Mouse (Mus musculus) liver, postnatal 0 days (tissue): ENCODE results near the gene Slc26a6. TPM values are rescaled to one million over a fixed set of nuclear protein-coding genes. Genes with fewer than 3 reads are reported as not detected.

Experiments used
- ATAC-seq: fragments of 200-750 bp; cut with Nextera tagmentation; 2 replicates; pipeline ENCODE4 v1.8.0; 2017; ENCODE audit warnings: mild to moderate bottlenecking, moderate library complexity
- DNase-seq: peaks from one replicate; pipeline ENCODE4 v3.0.0-alpha.2; 2016
- H3K27ac ChIP-seq: fragments of 300-500 bp; sonication (generic); 2 replicates; pipeline ENCODE4 v1.5.1; 2014; ENCODE audit warnings: antibody characterized with exemption, moderate library complexity, mild to moderate bottlenecking, low read depth
- H3K27me3 ChIP-seq: fragments of 300-500 bp; sonication (generic); 2 replicates; pipeline ENCODE4 v1.6.1; 2014; ENCODE audit warnings: low read length, control low read depth, mixed read lengths; ENCODE audit not compliant: insufficient read depth
- H3K36me3 ChIP-seq: fragments of 300-500 bp; sonication (generic); replicated peaks from 2 replicates; pipeline ENCODE4 v1.6.1; 2014; ENCODE audit warnings: mild to moderate bottlenecking, control low read depth, low read length, moderate library complexity, mixed read lengths; ENCODE audit not compliant: insufficient read depth
- H3K4me1 ChIP-seq: fragments of 300-500 bp; sonication (generic); 2 replicates; pipeline ENCODE4 v1.6.1; 2014; ENCODE audit warnings: antibody characterized with exemption, mild to moderate bottlenecking, control low read depth; ENCODE audit not compliant: insufficient read depth
- H3K4me2 ChIP-seq: fragments of 300-500 bp; sonication (generic); 2 replicates; pipeline ENCODE4 v1.6.1; 2014; ENCODE audit warnings: low read depth, mild to moderate bottlenecking, low read length, moderate library complexity, mixed read lengths
- H3K4me3 ChIP-seq: fragments of 300-500 bp; sonication (generic); 2 replicates; pipeline ENCODE4 v1.5.1; 2014; ENCODE audit warnings: low read depth, low read length
- H3K9ac ChIP-seq: fragments of 300-500 bp; sonication (generic); replicated peaks from 2 replicates; pipeline ENCODE4 v1.6.1; 2014; ENCODE audit warnings: mild to moderate bottlenecking, moderate library complexity
- H3K9me3 ChIP-seq: fragments of 300-500 bp; sonication (generic); 2 replicates; pipeline ENCODE4 v1.6.1; 2016; ENCODE audit warnings: mild to moderate bottlenecking, control low read depth, low read length, mixed read lengths
- CTCF ChIP-seq: sonication (generic); IDR thresholded peaks from 2 replicates; pipeline ENCODE4 v1.5.1; 2016; ENCODE audit warnings: antibody characterized with exemption, low read depth
- EP300 ChIP-seq: IDR thresholded peaks from 2 replicates; pipeline ENCODE4 v1.6.1; 2016; ENCODE audit warnings: antibody characterized with exemption, low read depth, mild to moderate bottlenecking
- WGBS: fragments of 180-500 bp; shearing (Covaris S2); extraction: QIAGEN DNeasy Blood & Tissue Kit; methylation state at CpG from one replicate; pipeline ENCODE4 v1.1.7; 2014; ENCODE audit not compliant: insufficient replicate concordance; 5-methylcytosine and 5-hydroxymethylcytosine counted together
- polyA plus RNA-seq: library from polyadenylated mRNA; unstranded; fragments of >200 nt; fragmentation: Nextera tagmentation; extraction: Ambion mirVana; gene quantifications from 2 replicates; pipeline ENCODE4 v1.2.1, GENCODE M21; 2015

Slc26a6 gene
- polyA plus RNA-seq, 1 experiment from 2014 or later, result 2.4 TPM

DNA sequence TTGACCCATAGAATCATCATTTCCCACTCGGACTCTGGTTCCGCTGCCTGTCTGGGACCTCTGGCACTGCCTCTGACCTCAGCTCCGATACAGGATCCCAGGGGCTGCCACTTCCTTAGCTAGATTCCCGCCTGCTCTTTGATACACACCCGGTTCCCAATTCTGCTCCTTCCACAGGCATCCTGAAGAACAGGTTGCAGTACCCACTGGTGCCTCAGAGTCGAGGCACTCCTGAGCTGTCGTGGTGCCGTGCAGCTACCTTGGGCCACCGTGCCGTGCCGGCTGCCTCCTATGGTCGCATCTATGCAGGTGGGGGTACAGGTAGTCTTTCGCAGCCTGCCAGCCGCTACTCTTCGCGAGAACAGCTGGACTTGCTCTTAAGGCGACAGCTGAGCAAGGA, 4.7 kb upstream of the Slc26a6 start:
- no peak overlapping the region for H3K4me2 ChIP-seq
- DNase-seq (no peak), ATAC-seq (no peak)
- H3K27ac ChIP-seq, result no peak overlapping the region
- 70% methylated on average over 17 of the region's 17 CpGs for WGBS
- no peak for TF ChIP-seq EP300
- TF ChIP-seq CTCF, result no peak
- H3K4me3 ChIP-seq, result no peak overlapping the region
- H3K27me3 ChIP-seq, result no peaks in the 10 kb centered on the region
- no peaks in the 10 kb centered on the region for H3K9me3 ChIP-seq
- H3K9ac ChIP-seq, result no peak overlapping the region
- H3K36me3 ChIP-seq, result no peaks in the 10 kb centered on the region
- peaks cover 6% of the 10 kb centered on the region for H3K4me1 ChIP-seq

- Histone ChIP-seq H3K4me2 (peak overlapping the region; percentile 100), H3K36me3 (0 out of 2 replicates have a peak, but pooled peaks cover 3% of the 10 kb centered on the region), H3K9me3 (no peaks in the 10 kb centered on the region), H3K27me3 (no peaks in the 10 kb centered on the region), H3K9ac (peak overlapping the region; percentile 75), H3K4me1 (peaks cover 24% of the 10 kb centered on the region), H3K4me3 (peak overlapping the region; percentile 69), H3K27ac (peak overlapping the region; percentile 80)
- TF ChIP-seq EP300 (no peak), CTCF (peak; percentile 81)
- 2% methylated on average over 25 of the region's 25 CpGs for WGBS
- ATAC-seq (peak; percentile 96), DNase-seq (peak; percentile 91)
Observed at GRCm38 (mm10) chr9:108853635-108854240, 655 bp downstream of the Slc26a6 start.

- H3K9ac ChIP-seq, result peak overlapping the region; percentile 75
- 0 out of 2 replicates have a peak, but pooled peaks cover 3% of the 10 kb centered on the region for H3K36me3 ChIP-seq
- H3K27ac ChIP-seq, result peak overlapping the region; percentile 80
- H3K4me3 ChIP-seq, result peak overlapping the region; percentile 69
- ATAC-seq (peak; percentile 77), DNase-seq (peak; percentile 83)
- WGBS, result under 1% methylated on average over 28 of the region's 28 CpGs
- TF ChIP-seq CTCF, result no peak
- TF ChIP-seq EP300, result no peak
- H3K9me3 ChIP-seq, result no peaks in the 10 kb centered on the region
- H3K4me1 ChIP-seq, result peaks cover 29% of the 10 kb centered on the region
- peak overlapping the region; percentile 100 for H3K4me2 ChIP-seq
- H3K27me3 ChIP-seq, result no peaks in the 10 kb centered on the region
Observed at GRCm38 (mm10) chr9:108854241-108854696, 1.2 kb downstream of the Slc26a6 start.

DNA sequence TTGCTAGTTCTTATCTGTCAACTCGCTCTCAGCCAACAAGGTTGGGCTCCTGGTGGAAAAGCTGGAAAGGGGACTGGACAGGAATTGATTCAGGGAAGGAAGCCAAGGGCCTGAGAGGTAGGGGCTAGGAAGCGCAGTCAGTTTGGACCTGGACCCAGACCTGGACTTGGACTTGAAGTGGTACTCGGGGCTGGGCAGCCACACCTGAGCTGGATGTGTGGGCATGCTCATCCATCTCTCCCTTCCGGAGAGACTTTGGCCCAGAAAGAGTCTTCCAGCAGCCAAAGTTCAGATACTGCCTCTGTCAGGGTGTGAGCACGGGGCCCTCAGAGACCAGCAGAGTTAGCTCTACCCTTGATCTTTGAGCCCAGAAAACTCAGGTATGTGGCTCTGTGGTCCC, 2.3 kb downstream of the Slc26a6 start:
- H3K9ac ChIP-seq, result no peak overlapping the region
- H3K36me3 ChIP-seq, result 0 out of 2 replicates have a peak, but pooled peaks cover 3% of the 10 kb centered on the region
- H3K27ac ChIP-seq, result no peak overlapping the region
- WGBS, result 52% methylated on average over 5 of the region's 5 CpGs
- no peaks in the 10 kb centered on the region for H3K9me3 ChIP-seq
- 0 out of 2 replicates have a peak overlapping the region, but pooled peaks have one; percentile 100 for H3K4me2 ChIP-seq
- no peaks in the 10 kb centered on the region for H3K27me3 ChIP-seq
- TF ChIP-seq EP300 (no peak), CTCF (no peak)
- DNase-seq, result no peak
- H3K4me1 ChIP-seq, result peaks cover 29% of the 10 kb centered on the region
- ATAC-seq, result no peak
- H3K4me3 ChIP-seq, result no peak overlapping the region

GRCm38 (mm10) chr9:108858792-108859527, 5.9 kb downstream of the Slc26a6 start:
- peaks cover 20% of the 10 kb centered on the region for H3K4me1 ChIP-seq
- WGBS, result 60% methylated on average over 8 of the region's 8 CpGs
- H3K36me3 ChIP-seq, result 0 out of 2 replicates have a peak, but pooled peaks cover 3% of the 10 kb centered on the region
- no peak for TF ChIP-seq EP300
- H3K27ac ChIP-seq, result no peak overlapping the region
- H3K4me3 ChIP-seq, result no peak overlapping the region
- DNase-seq (no peak), ATAC-seq (no peak)
- no peaks in the 10 kb centered on the region for H3K9me3 ChIP-seq
- no peaks in the 10 kb centered on the region for H3K27me3 ChIP-seq
- H3K9ac ChIP-seq, result no peak overlapping the region
- no peak overlapping the region for H3K4me2 ChIP-seq

GRCm38 (mm10) chr9:108912308-108912707, 59.2 kb downstream of the Slc26a6 start:
- DNase-seq (no peak), ATAC-seq (0 out of 2 replicates have a peak, but pooled peaks have one; percentile 21)
- H3K27ac ChIP-seq, result no peak overlapping the region
- H3K9me3 ChIP-seq, result no peaks in the 10 kb centered on the region
- no peak overlapping the region for H3K9ac ChIP-seq
- TF ChIP-seq CTCF, result no peak
- TF ChIP-seq EP300, result no peak
- H3K4me3 ChIP-seq, result no peak overlapping the region
- no peak overlapping the region for H3K4me2 ChIP-seq
- no peaks in the 10 kb centered on the region for H3K36me3 ChIP-seq
- 58% methylated on average over 6 of the region's 6 CpGs for WGBS
- H3K4me1 ChIP-seq, result no peaks in the 10 kb centered on the region
- H3K27me3 ChIP-seq, result no peaks in the 10 kb centered on the region
